Mouse (Mus musculus) small intestine, adult 2 months (tissue): ENCODE measurements around the gene Bst1. TPM values are rescaled to one million over a fixed set of nuclear protein-coding genes. Genes with fewer than 3 reads are reported as not detected.

ENCODE experiments used
- H3K27ac ChIP-seq: fragments of 200-500 bp; 2 replicates; pipeline ENCODE4 v1.5.1; 2012; ENCODE audit warnings: low read depth, low read length, control low read depth, inconsistent platforms; ENCODE audit not compliant: insufficient read depth
- H3K27me3 ChIP-seq: fragments of 200-500 bp; 2 replicates; pipeline ENCODE4 v1.6.1; 2012; ENCODE audit warnings: mild to moderate bottlenecking, moderate library complexity, low read length, inconsistent platforms; ENCODE audit not compliant: control insufficient read depth, insufficient read depth
- H3K36me3 ChIP-seq: fragments of 200-500 bp; 2 replicates; pipeline ENCODE4 v1.6.1; 2012; ENCODE audit warnings: mild to moderate bottlenecking, low read length, control low read depth, inconsistent platforms; ENCODE audit not compliant: control insufficient read depth, insufficient read depth
- H3K4me1 ChIP-seq: fragments of 200-500 bp; 2 replicates; pipeline ENCODE4 v1.6.1; 2012; ENCODE audit warnings: low read length, inconsistent platforms, mixed read lengths; ENCODE audit not compliant: control insufficient read depth, insufficient read depth, insufficient read length
- H3K4me3 ChIP-seq: fragments of 200-500 bp; 2 replicates; pipeline ENCODE4 v1.5.1; 2012; ENCODE audit warnings: low read depth, mild to moderate bottlenecking, control low read depth, inconsistent platforms, low read length, moderate library complexity
- CTCF ChIP-seq: fragments of 200-500 bp; IDR thresholded peaks from 2 replicates; pipeline ENCODE4 v1.5.1; 2012; ENCODE audit warnings: low read depth, mild to moderate bottlenecking, control low read depth, inconsistent platforms, low read length, moderate library complexity, mixed read lengths; ENCODE audit not compliant: insufficient replicate concordance, insufficient read length; ENCODE audit errors: extremely low read depth
- POLR2A ChIP-seq: fragments of 200-500 bp; IDR thresholded peaks from 2 replicates; pipeline ENCODE4 v1.6.1; 2012; ENCODE audit warnings: low read depth, mild to moderate bottlenecking, control low read depth, inconsistent platforms, low read length, moderate library complexity
- WGBS: fragments of 180-500 bp; shearing (Covaris S2); methylation state at CpG from one replicate; pipeline ENCODE4 v1.1.7; 2018; 5-methylcytosine and 5-hydroxymethylcytosine counted together
- polyA plus RNA-seq: library from polyadenylated mRNA; depleted of rRNA; stranded (reverse); fragments of >200 nt; gene quantifications from 2 replicates; pipeline ENCODE4 v1.2.3, GENCODE M21; 2012

The Bst1 gene
- polyA plus RNA-seq, 1 experiment, result 87.8 TPM

DNA sequence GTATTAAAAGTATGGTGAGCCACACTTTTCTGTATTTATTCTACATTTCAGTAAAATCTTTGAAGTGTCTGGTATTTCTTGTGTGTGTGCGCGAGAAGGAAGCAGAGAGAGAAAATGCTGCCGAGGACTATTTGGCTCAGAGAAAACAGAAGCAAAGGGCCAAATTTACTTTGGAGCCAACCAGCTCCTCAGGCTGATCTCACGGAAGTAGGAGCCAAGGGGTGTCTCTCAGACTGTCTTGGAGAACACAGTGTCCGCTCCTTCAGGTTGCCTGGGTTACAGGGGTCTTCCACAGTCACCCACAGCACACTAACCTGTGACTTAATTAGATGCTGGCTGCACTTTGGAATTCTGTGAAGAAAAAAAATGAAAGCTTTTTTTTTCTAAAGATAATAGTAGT, 26.4 kb downstream of the Bst1 start:
- 82% methylated on average over 5 of the region's 5 CpGs for WGBS
- Histone ChIP-seq H3K27me3 (no peaks in the 10 kb centered on the region), H3K4me3 (no peak overlapping the region), H3K4me1 (no peaks in the 10 kb centered on the region; the same call in 1 of the 2 replicates), H3K27ac (no peak overlapping the region), H3K36me3 (no peaks in the 10 kb centered on the region)
- TF ChIP-seq CTCF, result no peak
- TF ChIP-seq POLR2A, result no peak

- no peaks in the 10 kb centered on the region for H3K27me3 ChIP-seq
- H3K4me1 ChIP-seq, result no peaks in the 10 kb centered on the region; the same call in 1 of the 2 replicates
- peak overlapping the region; percentile 24 for H3K27ac ChIP-seq
- WGBS, result 73% methylated on average over 1 of the region's 1 CpGs
- no peak for TF ChIP-seq CTCF
- no peak for TF ChIP-seq POLR2A
- H3K4me3 ChIP-seq, result no peak overlapping the region
- no peaks in the 10 kb centered on the region for H3K36me3 ChIP-seq
These were observed 27.0 kb downstream of the Bst1 start for GRCm38 (mm10) chr5:43845646-43846045.

DNA sequence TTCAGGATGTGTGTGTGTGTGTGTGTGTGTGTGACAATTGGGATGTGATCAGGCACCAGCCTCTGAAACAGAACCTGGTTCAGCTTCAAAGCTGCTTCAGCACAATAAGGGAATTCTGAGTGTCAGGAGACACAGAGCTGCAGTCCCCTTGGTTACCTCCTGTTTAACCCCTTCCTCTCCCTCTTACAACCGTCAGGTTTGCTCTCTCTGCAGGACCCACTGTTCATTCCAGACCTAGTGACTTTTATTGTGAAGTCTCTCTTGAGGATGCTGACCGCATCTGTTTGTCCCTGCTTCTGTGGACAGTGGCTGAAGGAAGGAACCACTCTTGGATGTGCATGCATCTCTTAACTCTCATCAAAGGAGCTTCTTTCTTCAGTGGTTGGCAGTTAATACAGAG, 27.5 kb downstream of the Bst1 start:
- 70% methylated on average over 2 of the region's 2 CpGs for WGBS
- H3K4me1 ChIP-seq, result no peaks in the 10 kb centered on the region; the same call in 1 of the 2 replicates
- no peaks in the 10 kb centered on the region for H3K27me3 ChIP-seq
- 0 out of 2 replicates have a peak overlapping the region, but pooled peaks have one; percentile 24 for H3K27ac ChIP-seq
- TF ChIP-seq POLR2A, result no peak
- no peak overlapping the region for H3K4me3 ChIP-seq
- H3K36me3 ChIP-seq, result no peaks in the 10 kb centered on the region

DNA sequence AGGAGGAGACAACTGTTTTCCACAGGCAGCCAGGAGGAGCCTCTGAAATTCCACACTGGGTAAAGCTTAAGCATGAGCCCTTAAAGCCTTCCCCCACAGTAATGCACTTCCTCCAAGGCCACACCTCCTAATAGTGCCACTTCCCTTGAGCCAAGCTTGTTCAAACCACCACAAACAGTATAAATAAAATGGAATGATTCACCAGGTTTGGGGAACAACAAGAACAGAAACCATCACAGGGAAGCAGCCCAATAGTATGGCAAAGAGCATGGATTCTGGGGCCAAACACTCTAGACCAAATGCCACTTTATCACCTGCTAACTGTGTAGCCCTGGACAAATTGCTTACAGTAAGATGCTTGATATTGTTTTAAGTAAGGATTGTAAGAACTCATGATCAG, 28.9 kb downstream of the Bst1 start:
- H3K4me1 ChIP-seq, result no peaks in the 10 kb centered on the region
- H3K36me3 ChIP-seq, result no peaks in the 10 kb centered on the region
- no peak overlapping the region for H3K4me3 ChIP-seq
- H3K27ac ChIP-seq, result no peak overlapping the region
- TF ChIP-seq POLR2A (no peak), CTCF (no peak)
- H3K27me3 ChIP-seq, result no peaks in the 10 kb centered on the region

DNA sequence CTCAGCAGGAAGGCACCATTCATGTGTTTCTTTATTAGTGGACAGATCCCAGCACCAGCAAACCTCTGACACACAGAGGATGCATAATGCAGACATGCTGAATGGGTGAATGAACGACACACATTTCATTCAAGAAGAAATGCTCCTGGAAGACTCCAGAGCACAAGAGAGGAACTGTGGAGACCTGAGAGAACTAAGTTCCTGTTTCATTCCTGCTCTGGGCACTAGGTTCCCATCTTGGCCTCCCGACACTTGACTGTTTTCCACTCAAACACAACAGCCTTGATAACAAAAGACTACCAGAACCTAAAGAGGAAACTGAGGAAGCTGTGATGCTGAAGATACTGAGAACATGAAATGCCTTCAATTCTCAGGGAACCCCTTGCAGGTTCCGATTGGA, 29.6 kb downstream of the Bst1 start:
- TF ChIP-seq CTCF, result no peak
- no peak for TF ChIP-seq POLR2A
- no peaks in the 10 kb centered on the region; the same call in 1 of the 2 replicates for H3K4me1 ChIP-seq
- H3K36me3 ChIP-seq, result no peaks in the 10 kb centered on the region
- H3K27me3 ChIP-seq, result no peaks in the 10 kb centered on the region
- no peak overlapping the region for H3K4me3 ChIP-seq
- WGBS, result 88% methylated on average over 3 of the region's 3 CpGs
- no peak overlapping the region for H3K27ac ChIP-seq

- Histone ChIP-seq H3K27me3 (no peaks in the 10 kb centered on the region), H3K27ac (peak overlapping the region; percentile 26), H3K4me3 (no peak overlapping the region), H3K4me1 (peaks cover 5% of the 10 kb centered on the region), H3K36me3 (no peaks in the 10 kb centered on the region)
- 80% methylated on average over 11 of the region's 11 CpGs for WGBS
- no peak for TF ChIP-seq POLR2A
- TF ChIP-seq CTCF, result no peak
These were observed 34.6 kb downstream of the Bst1 start for GRCm38 (mm10) chr5:43853096-43853867.

- no peak overlapping the region for H3K4me3 ChIP-seq
- no peaks in the 10 kb centered on the region for H3K36me3 ChIP-seq
- WGBS, result 83% methylated on average over 7 of the region's 7 CpGs
- H3K4me1 ChIP-seq, result peaks cover 5% of the 10 kb centered on the region
- H3K27me3 ChIP-seq, result no peaks in the 10 kb centered on the region
- no peak for TF ChIP-seq POLR2A
- TF ChIP-seq CTCF, result no peak
- 0 out of 2 replicates have a peak overlapping the region, but pooled peaks have one; percentile 26 for H3K27ac ChIP-seq
These were observed 35.3 kb downstream of the Bst1 start for GRCm38 (mm10) chr5:43853868-43854488.
